Mouse (Mus musculus): ENCODE measurements around the gene Pigk. TPM values are rescaled to one million over a fixed set of nuclear protein-coding genes. Genes with fewer than 3 reads are reported as not detected.

The Pigk gene
- total RNA-seq, 2 experiments from 2014 or later, result 44.2 to 48.7 TPM

GRCm38 (mm10) chr3:152733011-152733410 lies 19.1 kb downstream of the Pigk start:
- no peak for DNase-seq

- DNase-seq, result no peak
These were observed 19.6 kb downstream of the Pigk start for GRCm38 (mm10) chr3:152733513-152733912.

- DNase-seq, result no peak
These were observed 20.2 kb downstream of the Pigk start for GRCm38 (mm10) chr3:152734100-152734499.

- DNase-seq, result no peak
These were observed 21.8 kb downstream of the Pigk start for GRCm38 (mm10) chr3:152735601-152736250.

- DNase-seq, result no peak
These were observed 30.4 kb downstream of the Pigk start for GRCm38 (mm10) chr3:152744301-152744700.

GRCm38 (mm10) chr3:152745611-152746010 lies 31.7 kb downstream of the Pigk start:
- DNase-seq, result no peak

GRCm38 (mm10) chr3:152749461-152749871 lies 35.6 kb downstream of the Pigk start:
- no peak for DNase-seq

GRCm38 (mm10) chr3:152749881-152750280 lies 36.0 kb downstream of the Pigk start:
- no peak for DNase-seq

- no peak for DNase-seq
These were observed 39.0 kb downstream of the Pigk start for GRCm38 (mm10) chr3:152752911-152753310.

- no peak for DNase-seq
These were observed 39.4 kb downstream of the Pigk start for GRCm38 (mm10) chr3:152753345-152753744.

GRCm38 (mm10) chr3:152753920-152754764 lies 40.2 kb downstream of the Pigk start:
- DNase-seq, result no peak

- DNase-seq, result no peak
These were observed 41.6 kb downstream of the Pigk start for GRCm38 (mm10) chr3:152755515-152755914.

- no peak for DNase-seq
These were observed 43.0 kb downstream of the Pigk start for GRCm38 (mm10) chr3:152756896-152757295.

- no peak for DNase-seq
These were observed 43.8 kb downstream of the Pigk start for GRCm38 (mm10) chr3:152757464-152758393.

GRCm38 (mm10) chr3:152758500-152759032 lies 44.7 kb downstream of the Pigk start:
- no peak for DNase-seq

GRCm38 (mm10) chr3:152761116-152761515 lies 47.2 kb downstream of the Pigk start:
- DNase-seq, result no peak

GRCm38 (mm10) chr3:152761661-152762060 lies 47.8 kb downstream of the Pigk start:
- DNase-seq, result no peak

GRCm38 (mm10) chr3:152762302-152762701 lies 48.4 kb downstream of the Pigk start:
- no peak for DNase-seq

- DNase-seq, result no peak
These were observed 49.4 kb downstream of the Pigk start for GRCm38 (mm10) chr3:152763139-152763882.

GRCm38 (mm10) chr3:152764516-152765312 lies 50.8 kb downstream of the Pigk start:
- no peak for DNase-seq

- DNase-seq, result no peak
These were observed 53.6 kb downstream of the Pigk start for GRCm38 (mm10) chr3:152767485-152767884.
